Mouse (Mus musculus) ovary, postnatal 14 days (tissue): ENCODE measurements around the gene Cab39.
"Not testable (repeated sequence)": the region's sequence is repeated elsewhere in the genome, so short reads cannot be mapped to it uniquely, and the experiment has no call there.

ENCODE experiments used
- DNase-seq: peaks from one replicate; pipeline ENCODE4 v3.0.0; 2022; ENCODE audit warnings: low spot score

Gene Cab39

DNA sequence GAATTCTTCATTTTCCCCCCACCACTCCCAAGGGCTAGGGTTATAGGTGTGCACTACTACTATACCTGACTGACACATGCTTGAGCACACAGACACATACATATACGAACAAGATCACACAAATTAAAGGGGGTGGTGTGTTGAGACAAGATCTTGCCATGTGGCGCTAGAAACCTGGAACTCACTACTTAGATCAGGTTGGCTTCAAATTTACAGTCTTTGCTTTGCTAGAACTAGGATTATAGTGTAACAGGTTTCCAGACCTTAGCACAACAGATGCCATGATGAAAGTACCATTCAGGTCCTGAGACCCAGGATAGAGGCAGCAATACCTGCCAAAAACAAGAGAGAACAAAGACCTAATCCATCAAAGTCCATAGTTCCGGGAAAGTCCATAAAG lies 1.8 kb upstream of the Cab39 start:
- DNase-seq = no peak

DNA sequence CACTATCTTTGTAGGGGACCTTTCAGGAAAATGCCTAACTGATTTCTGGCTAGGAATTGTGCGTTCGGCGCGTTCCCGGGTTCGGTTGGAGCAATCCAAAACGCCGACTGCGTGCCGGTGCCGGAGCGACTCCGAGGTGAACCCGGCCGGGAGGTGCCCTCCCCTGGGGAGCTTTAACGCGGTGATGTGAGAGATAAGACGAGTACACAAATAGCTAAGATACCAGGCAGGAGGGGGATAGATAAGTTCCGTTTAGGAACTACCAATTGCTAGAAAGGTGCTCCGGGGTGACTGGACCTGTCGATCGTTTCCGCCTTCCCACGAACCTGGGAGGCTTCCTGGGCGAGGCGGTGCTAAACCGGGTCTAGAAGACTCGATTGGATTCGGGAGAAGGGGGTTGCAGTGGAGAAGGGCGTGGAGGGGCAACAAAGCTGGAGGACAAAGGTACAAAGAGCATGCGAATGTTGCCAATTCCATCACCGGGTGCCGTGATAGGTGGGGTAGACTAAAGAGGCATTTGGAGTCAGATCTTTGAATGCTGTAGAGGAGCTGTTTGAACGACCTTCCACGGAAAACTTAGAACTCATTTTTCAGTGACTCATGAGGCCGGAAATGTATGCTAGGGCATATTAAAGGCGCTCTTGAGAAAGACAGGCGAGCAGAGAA lies 998 bp downstream of the Cab39 start:
- DNase-seq = peak; percentile 19

- DNase-seq = no peak
Measured at GRCm38 (mm10) chr1:85795196-85795595, 2.0 kb downstream of the Cab39 start.

DNA sequence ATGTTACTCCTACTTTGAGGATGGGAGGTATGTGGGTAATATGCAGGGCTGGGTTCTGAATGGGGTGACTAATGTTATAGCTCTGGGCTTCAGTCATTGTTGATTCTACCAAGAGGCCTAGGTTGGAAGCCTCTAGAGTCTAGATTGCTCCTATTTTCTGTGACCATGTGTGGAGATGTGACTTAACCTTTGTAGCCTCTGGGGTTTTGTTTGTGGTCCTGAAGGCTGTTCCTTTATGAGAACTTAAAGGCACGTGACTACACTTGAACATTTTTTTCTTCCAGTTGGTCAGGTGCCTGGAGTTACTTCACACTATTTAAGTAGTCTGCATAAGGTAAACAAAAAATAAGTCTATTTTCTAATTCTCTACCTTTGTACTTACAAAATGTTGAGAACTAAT lies 6.5 kb downstream of the Cab39 start:
- DNase-seq = no peak

- DNase-seq = no peak
Measured at GRCm38 (mm10) chr1:85802517-85802916, 9.3 kb downstream of the Cab39 start.

DNA sequence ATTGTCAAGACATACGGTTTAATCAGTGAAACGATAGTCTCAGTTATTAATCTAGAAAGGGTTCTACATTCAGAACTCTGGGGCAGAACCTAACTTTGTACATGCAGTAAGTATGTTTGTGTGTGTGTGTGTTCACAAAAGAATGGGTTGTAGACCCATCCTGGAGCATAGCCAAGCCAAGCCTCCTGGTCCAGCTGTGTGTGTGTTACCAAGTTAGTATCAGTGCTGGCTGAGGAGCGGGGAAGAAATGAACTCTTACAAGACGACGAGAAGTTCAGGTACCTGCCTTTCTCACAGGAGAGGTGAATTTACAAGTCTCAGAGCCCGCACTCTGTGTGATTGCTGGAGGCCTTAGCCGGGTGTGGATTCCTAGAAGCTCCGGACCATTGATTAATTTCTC lies 11.3 kb downstream of the Cab39 start:
- DNase-seq = no peak

GRCm38 (mm10) chr1:85809256-85809655 lies 16.0 kb downstream of the Cab39 start:
- DNase-seq = no peak

DNA sequence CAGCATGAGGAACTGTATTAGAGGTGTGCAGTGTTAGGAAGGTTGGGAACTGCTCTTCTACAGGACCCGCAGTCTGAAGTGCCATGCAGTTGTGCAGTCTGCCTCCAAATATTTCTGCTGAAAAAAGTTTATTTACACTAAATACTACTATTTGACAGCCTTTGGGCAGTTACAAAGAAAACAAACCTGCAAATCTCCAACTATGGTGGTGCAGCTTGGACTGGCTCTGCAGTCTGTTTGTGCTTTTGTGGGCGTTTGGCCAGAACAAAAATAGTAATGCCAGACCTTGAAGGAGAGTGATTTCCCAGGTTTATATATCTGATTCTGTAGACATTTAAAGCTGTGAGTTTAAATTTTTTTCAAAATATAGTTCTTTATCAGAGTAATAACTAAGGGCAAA lies 17.1 kb downstream of the Cab39 start:
- DNase-seq = no peak

- no peak for DNase-seq
Measured at GRCm38 (mm10) chr1:85810787-85811186, 17.5 kb downstream of the Cab39 start.

- DNase-seq = not testable (repeated sequence)
Measured at GRCm38 (mm10) chr1:85814213-85814612, 21.0 kb downstream of the Cab39 start.

DNA sequence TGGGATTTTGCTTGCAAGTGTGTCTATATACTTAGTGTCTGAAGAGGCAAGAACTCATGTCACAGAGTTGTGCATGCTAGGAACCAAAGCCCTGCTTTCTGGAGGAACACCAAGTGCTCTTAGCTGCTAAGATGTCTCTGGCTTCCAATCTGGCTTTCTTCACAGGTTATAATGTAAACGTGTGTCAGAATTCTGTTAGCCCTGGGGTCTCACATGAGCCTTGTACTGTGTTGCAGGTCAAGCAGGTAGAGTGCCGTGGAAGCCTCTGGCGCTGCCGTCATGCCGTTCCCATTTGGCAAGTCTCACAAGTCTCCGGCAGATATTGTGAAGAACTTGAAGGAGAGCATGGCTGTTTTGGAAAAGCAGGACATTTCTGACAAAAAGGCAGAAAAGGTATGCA lies 24.9 kb downstream of the Cab39 start:
- no peak for DNase-seq

GRCm38 (mm10) chr1:85819695-85820094 lies 26.5 kb downstream of the Cab39 start:
- DNase-seq = no peak

DNA sequence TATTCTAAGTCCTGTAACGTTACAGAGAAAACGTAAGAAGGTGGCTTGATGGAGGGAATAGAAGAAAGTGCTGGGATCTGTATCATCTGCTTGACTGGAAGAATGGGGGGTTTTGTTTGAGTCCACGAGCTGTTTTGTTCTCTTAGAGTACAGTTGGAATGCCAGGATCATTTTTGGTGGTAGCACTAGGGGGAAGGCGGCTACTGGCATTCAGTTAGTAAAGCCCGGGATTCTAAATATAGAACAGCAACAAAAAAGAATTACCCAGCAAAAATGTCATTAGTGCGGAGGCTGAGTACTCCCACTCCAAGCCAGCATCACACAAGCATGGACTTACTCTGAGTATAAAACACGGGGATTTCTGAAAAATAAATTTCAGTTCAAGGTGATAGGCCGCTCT lies 29.0 kb downstream of the Cab39 start:
- DNase-seq = no peak

GRCm38 (mm10) chr1:85824905-85825304 lies 31.7 kb downstream of the Cab39 start:
- no peak for DNase-seq

DNA sequence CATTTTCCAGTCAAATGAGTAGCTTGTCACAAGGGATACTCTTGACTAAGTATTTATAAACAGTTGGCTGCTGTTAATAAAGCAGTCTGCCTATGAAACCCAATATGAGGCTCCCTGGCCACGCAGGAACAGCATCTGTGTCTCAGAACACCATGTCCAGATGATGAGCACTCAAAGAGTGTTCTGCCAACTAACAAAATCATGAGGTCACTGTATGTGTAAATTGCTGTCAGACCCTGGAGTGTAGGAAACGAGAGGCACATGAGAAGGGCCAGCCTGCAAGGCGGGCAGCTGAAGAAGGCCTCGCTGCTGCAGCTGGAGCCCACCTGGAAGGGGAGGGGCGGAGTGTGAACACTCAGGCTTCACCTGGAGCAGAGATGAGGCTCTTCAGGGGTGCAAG lies 33.9 kb downstream of the Cab39 start:
- DNase-seq = no peak

GRCm38 (mm10) chr1:85829016-85829415 lies 35.8 kb downstream of the Cab39 start:
- no peak for DNase-seq

DNA sequence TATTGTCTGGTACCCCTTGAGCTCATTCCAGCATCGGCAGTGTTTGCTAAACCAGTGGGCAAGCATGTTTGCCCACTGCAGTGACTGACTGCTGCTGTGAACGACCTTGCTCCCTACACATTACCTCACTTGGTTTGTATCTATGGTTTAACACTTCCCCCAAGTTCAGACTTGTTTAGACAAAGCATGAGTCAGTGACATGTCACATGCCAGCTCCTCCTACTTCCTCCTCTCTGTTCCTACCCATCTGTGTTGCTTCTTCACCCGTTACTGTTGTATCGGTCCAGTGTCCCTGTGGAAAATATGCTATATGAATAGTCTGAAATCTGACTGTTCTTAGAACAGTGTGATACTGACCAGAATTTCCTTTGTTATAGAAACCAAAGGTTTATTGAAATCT lies 44.8 kb downstream of the Cab39 start:
- no peak for DNase-seq

DNA sequence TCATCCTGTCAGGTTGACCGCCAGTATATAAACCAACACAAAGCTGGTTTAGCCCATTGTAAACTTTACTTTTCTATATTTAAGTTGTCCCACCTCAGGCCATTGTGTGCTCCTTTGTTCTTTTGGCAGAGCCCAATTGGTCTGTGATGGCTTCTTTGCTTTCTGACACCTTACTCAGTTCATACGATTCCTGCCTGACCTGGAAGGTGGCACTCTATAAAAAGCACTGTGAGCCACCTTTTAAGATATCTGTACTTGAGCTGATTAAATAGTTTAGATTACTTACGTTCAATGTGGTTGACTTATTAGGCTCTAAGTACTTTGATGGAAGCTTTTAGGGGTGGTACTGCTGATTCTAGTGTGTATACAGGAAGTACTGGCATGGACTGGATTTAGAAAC lies 46.1 kb downstream of the Cab39 start:
- no peak for DNase-seq

- DNase-seq = no peak
Measured at GRCm38 (mm10) chr1:85839790-85840189, 46.5 kb downstream of the Cab39 start.

DNA sequence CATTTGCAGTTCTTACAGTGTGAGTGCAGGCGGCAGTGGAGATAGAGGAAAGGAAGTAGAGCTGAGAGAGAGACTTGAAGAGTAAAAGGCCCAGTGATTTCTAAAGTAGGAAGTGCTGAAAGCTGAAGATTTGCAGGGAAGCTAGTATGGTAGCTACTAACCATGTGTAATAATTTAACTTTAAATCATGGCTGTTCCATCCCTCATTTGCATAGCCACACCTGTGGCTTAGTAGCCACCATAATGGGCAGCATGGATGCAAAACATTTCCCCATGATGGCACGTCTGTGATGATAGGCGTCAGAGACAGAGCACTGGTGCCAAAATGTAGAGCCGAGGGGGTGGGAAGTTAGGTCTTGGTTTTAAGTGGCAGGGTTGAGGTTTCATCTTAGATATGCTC lies 47.2 kb downstream of the Cab39 start:
- no peak for DNase-seq

- DNase-seq = no peak
Measured at GRCm38 (mm10) chr1:85842251-85842650, 49.0 kb downstream of the Cab39 start.

DNA sequence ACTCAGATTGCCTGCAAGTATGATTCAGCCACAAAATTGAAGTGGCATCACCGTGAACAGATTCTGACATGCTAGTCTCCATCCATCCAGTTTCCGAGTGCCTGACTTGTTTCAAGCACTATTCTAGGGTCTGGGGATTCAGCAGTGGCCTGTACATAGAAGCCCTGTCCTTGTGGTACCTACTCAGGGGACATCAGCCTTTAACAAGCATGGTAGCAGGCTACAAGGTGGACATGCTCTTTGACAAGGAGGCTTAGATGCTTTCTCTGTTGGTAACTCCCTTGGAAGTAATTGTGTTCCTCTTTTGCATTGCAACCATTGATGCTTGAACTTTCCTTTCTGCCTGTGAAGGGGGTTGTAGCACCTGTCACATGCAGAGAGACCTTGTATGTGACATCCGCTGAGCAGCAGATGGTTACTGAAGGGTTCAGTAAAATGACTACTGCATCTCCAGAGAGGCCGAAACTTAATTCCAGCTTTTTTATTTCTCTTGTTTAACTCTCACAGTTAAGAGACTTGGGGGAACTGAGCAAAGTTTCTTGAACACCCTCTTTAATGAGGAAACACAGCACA lies 50.1 kb downstream of the Cab39 start:
- DNase-seq = no peak

DNA sequence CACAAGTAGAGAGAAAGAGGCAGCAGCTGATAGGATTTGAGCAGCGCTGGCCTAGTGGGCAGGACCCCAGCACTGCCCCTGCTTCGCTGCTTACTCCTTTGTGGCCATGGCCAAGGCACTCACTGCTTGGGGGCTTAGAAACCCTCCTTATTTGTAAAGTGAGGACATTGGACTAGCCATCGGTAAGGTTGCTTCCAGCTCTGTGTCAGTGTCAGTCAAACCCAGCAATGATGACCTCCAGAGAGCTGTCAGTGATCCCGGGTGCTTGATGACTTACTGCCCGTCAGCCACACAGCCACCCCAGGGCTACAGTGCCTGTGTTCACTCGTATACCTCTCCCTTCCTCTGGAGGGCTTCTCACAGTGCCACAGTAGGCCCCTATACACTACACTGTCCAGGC lies 51.7 kb downstream of the Cab39 start:
- DNase-seq = no peak

- DNase-seq = no peak
Measured at GRCm38 (mm10) chr1:85845476-85845875, 52.2 kb downstream of the Cab39 start.
